Mouse (Mus musculus): ENCODE results near the gene Cwc25. TPM values are rescaled to one million over a fixed set of nuclear protein-coding genes. Genes with fewer than 3 reads are reported as not detected.

Gene Cwc25
- polyA plus RNA-seq, 1 experiment from 2014 or later: 16.8 TPM

Small RNA genes lying within 50 kb of the gene (microRNA-seq; reads per million reads assigned to microRNA genes)
- gene Mir8102: not detected

Other genes starting within 250 kb of the Cwc25 start
- 0.49 and 0.64 TPM in 2 replicates for gene Srcin1, start 190.4 kb downstream of the Cwc25 start, polyA plus RNA-seq (2014; fragmentation: Nextera tagmentation; extraction: Ambion mirVana)
- gene Epop, start 136.9 kb downstream of the Cwc25 start, polyA plus RNA-seq (2014; fragmentation: Nextera tagmentation; extraction: Ambion mirVana): 2.7 and 3.6 TPM in 2 replicates
- 4.3 and 4.5 TPM in 2 replicates for gene Mllt6, start 103.1 kb downstream of the Cwc25 start, polyA plus RNA-seq (2014; fragmentation: Nextera tagmentation; extraction: Ambion mirVana)
- gene Cisd3, start 80.7 kb downstream of the Cwc25 start, polyA plus RNA-seq (2014; fragmentation: Nextera tagmentation; extraction: Ambion mirVana): 20.8 and 21.9 TPM in 2 replicates
- 18.2 and 20.6 TPM in 2 replicates for gene Pcgf2, start 66.1 kb downstream of the Cwc25 start, polyA plus RNA-seq (2014; fragmentation: Nextera tagmentation; extraction: Ambion mirVana)
- gene Psmb3, start 63.2 kb downstream of the Cwc25 start, polyA plus RNA-seq (2014; fragmentation: Nextera tagmentation; extraction: Ambion mirVana): 429 and 454 TPM in 2 replicates
- gene Pip4k2b, start 21.9 kb downstream of the Cwc25 start, polyA plus RNA-seq (2014; fragmentation: Nextera tagmentation; extraction: Ambion mirVana): 1.9 and 2.5 TPM in 2 replicates
- gene 1700001P01Rik, start 9.4 kb upstream of the Cwc25 start, polyA plus RNA-seq (2014; fragmentation: Nextera tagmentation; extraction: Ambion mirVana): 0.43 and 0.59 TPM in 2 replicates
- 774 and 780 TPM in 2 replicates for gene Rpl23, start 15.9 kb upstream of the Cwc25 start, polyA plus RNA-seq (2014; fragmentation: Nextera tagmentation; extraction: Ambion mirVana)
- 73.2 and 82.0 TPM in 2 replicates for gene Lasp1, start 32.4 kb upstream of the Cwc25 start, polyA plus RNA-seq (2014; fragmentation: Nextera tagmentation; extraction: Ambion mirVana)
- 6.4 and 8.3 TPM in 2 replicates for gene B230217C12Rik, start 74.2 kb upstream of the Cwc25 start, polyA plus RNA-seq (2014; fragmentation: Nextera tagmentation; extraction: Ambion mirVana)
- 0.29 and 0.56 TPM in 2 replicates for gene Fbxo47, start 117.6 kb upstream of the Cwc25 start, polyA plus RNA-seq (2014; fragmentation: Nextera tagmentation; extraction: Ambion mirVana)
- 0.38 and 0.56 TPM in 2 replicates for gene Plxdc1, start 219.9 kb upstream of the Cwc25 start, polyA plus RNA-seq (2014; fragmentation: Nextera tagmentation; extraction: Ambion mirVana)
- 7.8 and 11.6 TPM in 2 replicates for gene Arl5c, start 229.6 kb upstream of the Cwc25 start, polyA plus RNA-seq (2014; fragmentation: Nextera tagmentation; extraction: Ambion mirVana)